Mouse (Mus musculus): ENCODE data around the gene Gm20388.

- TF ChIP-seq ZNF384 (IDR thresholded peaks at IDR 0.05; ENCODE audit: low read depth, low read length) (no peak), CHD2 (IDR thresholded peaks at IDR 0.05; ENCODE audit: low read depth, low read length) (no peak), HCFC1 (IDR thresholded peaks at IDR 0.05; ENCODE audit: borderline replicate concordance, insufficient read depth, low read length) (no peak), MAFK (IDR thresholded peaks at IDR 0.05; ENCODE audit: insufficient read depth, low read depth, low read length) (no peak)
These were observed 2016.7 kb downstream of the Gm20388 start for GRCm38 (mm10) chr8:121927316-121927715.
